Mouse (Mus musculus) hematopoietic multipotent progenitor cell, adult 10-12 weeks (in vitro differentiated cells): ENCODE results near the gene Cst10. TPM values are rescaled to one million over a fixed set of nuclear protein-coding genes. Genes with fewer than 3 reads are reported as not detected.

Source experiments
- polyA plus RNA-seq: library from polyadenylated mRNA; stranded (reverse); fragments of >175 nt; gene quantifications from 2 replicates; pipeline ENCODE4 v1.2.3, GENCODE M21; 2012; ENCODE audit warnings: low replicate concordance

Cst10 gene
- polyA plus RNA-seq = not detected in 2 replicates

GRCm38 (mm10) chr2:149404757-149405156 lies at the start of gene Cst10:
TSS of gene Cst10 (plus strand) at chr2:149405057.

